Mouse (Mus musculus): ENCODE results near the gene Plxdc2. TPM values are rescaled to one million over a fixed set of nuclear protein-coding genes. Genes with fewer than 3 reads are reported as not detected.

Gene Plxdc2
- polyA plus RNA-seq, 1 experiment from 2014 or later, result 34.3 TPM

DNA sequence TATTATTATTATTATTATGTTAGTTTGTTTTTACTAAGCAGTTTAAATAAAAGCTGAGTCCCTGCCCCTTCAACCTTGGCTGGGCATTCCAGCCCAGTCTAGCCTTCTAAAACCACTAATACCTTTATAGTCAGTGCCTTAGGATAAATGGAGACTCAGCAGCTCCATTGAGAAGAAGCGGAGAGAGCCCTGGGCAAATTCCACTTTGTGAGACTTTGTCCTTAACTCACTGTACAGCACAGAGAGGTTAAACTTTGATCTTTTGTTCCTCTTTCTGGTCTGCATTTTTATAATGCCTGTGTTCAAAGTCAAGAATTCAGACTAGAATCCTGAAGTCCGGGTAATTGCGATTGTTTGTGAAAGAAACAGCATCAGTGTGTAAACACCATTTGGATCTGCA is 41.4 kb downstream of the Plxdc2 start:
- ATAC-seq (ENCODE audit: insufficient read depth, low FRiP score), result no peak

DNA sequence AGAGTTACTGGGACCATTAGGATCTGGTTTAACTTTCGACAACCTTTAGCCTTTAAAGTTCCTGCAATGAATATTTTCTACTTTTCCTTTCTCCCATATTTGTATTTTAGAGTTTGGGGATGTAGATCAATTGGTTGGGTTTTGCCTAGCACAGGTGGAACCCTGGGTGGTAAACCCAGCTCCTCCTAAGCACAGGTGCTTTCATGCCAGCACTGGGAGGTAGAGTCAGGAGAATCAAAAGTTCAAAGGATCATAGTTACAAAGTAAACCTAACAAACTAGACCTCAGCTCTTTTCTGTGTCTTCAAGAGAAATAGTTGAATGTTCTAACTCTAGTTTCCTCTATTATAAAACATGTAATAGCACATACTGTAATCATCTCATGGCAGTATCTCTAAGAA is 41.9 kb downstream of the Plxdc2 start:
- H3K9ac ChIP-seq (ENCODE audit: low read length), result no peak overlapping the region
- ATAC-seq (ENCODE audit: insufficient read depth, low FRiP score), result no peak
- no peaks in the 10 kb centered on the region for H3K27me3 ChIP-seq (ENCODE audit: control insufficient read depth, insufficient read depth, low read length)
- no peaks in the 10 kb centered on the region for H3K36me3 ChIP-seq (ENCODE audit: control insufficient read depth, insufficient read depth, low read length)
- H3K9me3 ChIP-seq (replicated peaks; ENCODE audit: control insufficient read depth, low read length), result no peaks in the 10 kb centered on the region
- 87% methylated on average over 1 of the region's 1 CpGs for WGBS
- no peak overlapping the region for H3K4me3 ChIP-seq (replicated peaks; ENCODE audit: low read length)
- no peaks in the 10 kb centered on the region for H3K4me1 ChIP-seq (ENCODE audit: control insufficient read depth, insufficient read depth, low read length)
- no peak overlapping the region for H3K4me2 ChIP-seq (ENCODE audit: low read depth, low read length)
- no peak overlapping the region for H3K27ac ChIP-seq (ENCODE audit: low read length)

More for the DNA sequence above, 41.4 kb downstream of the Plxdc2 start:
- Histone ChIP-seq H3K4me1 (ENCODE audit: control insufficient read depth, insufficient read depth, low read length) (no peaks in the 10 kb centered on the region), H3K27me3 (ENCODE audit: control insufficient read depth, insufficient read depth, low read length) (no peaks in the 10 kb centered on the region), H3K27ac (ENCODE audit: low read length) (no peak overlapping the region), H3K9ac (ENCODE audit: low read length) (no peak overlapping the region), H3K9me3 (replicated peaks; ENCODE audit: control insufficient read depth, low read length) (no peaks in the 10 kb centered on the region), H3K36me3 (ENCODE audit: control insufficient read depth, insufficient read depth, low read length) (no peaks in the 10 kb centered on the region), H3K4me3 (replicated peaks; ENCODE audit: low read length) (no peak overlapping the region), H3K4me2 (ENCODE audit: low read depth, low read length) (no peak overlapping the region)
- 77% methylated on average over 3 of the region's 3 CpGs for WGBS

DNA sequence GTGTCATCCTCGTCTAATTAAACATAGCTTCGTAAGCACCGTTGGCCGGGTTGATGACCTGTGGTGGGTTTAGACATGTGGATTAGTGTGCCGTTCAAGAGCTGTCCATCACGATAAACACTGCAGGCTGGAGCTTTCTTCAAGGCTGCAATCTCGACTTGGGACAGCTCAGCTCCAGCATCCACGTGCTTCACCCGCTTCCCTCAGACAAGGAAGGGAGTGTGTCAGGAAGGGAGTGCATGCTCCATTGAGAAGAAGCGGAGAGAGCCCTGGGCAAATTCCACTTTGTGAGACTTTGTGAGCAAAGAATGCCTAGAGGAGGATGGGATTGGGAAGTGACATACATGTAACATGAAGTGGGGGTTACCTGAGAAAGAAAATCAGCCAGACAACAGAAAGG is 42.8 kb downstream of the Plxdc2 start:
- 56% methylated on average over 10 of the region's 10 CpGs for WGBS
- ATAC-seq (ENCODE audit: insufficient read depth, low FRiP score), result no peak

DNA sequence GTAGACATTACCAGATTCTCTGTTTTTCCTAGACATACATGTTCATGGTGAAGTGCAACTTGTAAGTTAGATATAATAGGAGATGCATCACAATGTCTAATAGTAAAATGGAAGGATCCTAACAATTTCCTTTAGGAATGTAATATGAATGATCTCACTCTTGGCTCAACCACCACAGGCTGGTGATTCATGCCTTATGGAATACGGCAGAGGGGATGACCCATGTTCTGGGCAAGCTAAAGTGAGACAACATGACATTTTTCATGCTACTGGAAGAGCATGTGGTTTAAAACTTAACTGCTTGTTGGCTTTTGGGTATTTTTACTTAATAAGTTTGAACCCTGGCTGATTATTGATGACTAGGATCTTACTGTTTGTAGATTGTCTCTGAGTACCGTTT is 50.4 kb downstream of the Plxdc2 start:
- H3K4me3 ChIP-seq (replicated peaks; ENCODE audit: low read length), result no peak overlapping the region
- H3K27me3 ChIP-seq (ENCODE audit: control insufficient read depth, insufficient read depth, low read length), result no peaks in the 10 kb centered on the region
- H3K4me1 ChIP-seq (ENCODE audit: control insufficient read depth, insufficient read depth, low read length), result no peaks in the 10 kb centered on the region
- no peaks in the 10 kb centered on the region for H3K9me3 ChIP-seq (replicated peaks; ENCODE audit: control insufficient read depth, low read length)
- no peak overlapping the region for H3K27ac ChIP-seq (ENCODE audit: low read length)
- H3K4me2 ChIP-seq (ENCODE audit: low read depth, low read length), result no peak overlapping the region
- no peak overlapping the region for H3K9ac ChIP-seq (ENCODE audit: low read length)
- ATAC-seq (ENCODE audit: insufficient read depth, low FRiP score), result no peak
- no peaks in the 10 kb centered on the region for H3K36me3 ChIP-seq (ENCODE audit: control insufficient read depth, insufficient read depth, low read length)
- WGBS, result 36% methylated on average over 2 of the region's 2 CpGs

More for the DNA sequence above, 42.8 kb downstream of the Plxdc2 start:
- Histone ChIP-seq H3K4me3 (replicated peaks; ENCODE audit: low read length) (no peak overlapping the region), H3K27me3 (ENCODE audit: control insufficient read depth, insufficient read depth, low read length) (no peaks in the 10 kb centered on the region), H3K4me1 (ENCODE audit: control insufficient read depth, insufficient read depth, low read length) (no peaks in the 10 kb centered on the region), H3K9ac (ENCODE audit: low read length) (no peak overlapping the region), H3K4me2 (ENCODE audit: low read depth, low read length) (no peak overlapping the region), H3K9me3 (replicated peaks; ENCODE audit: control insufficient read depth, low read length) (no peaks in the 10 kb centered on the region), H3K27ac (ENCODE audit: low read length) (no peak overlapping the region), H3K36me3 (ENCODE audit: control insufficient read depth, insufficient read depth, low read length) (no peaks in the 10 kb centered on the region)

DNA sequence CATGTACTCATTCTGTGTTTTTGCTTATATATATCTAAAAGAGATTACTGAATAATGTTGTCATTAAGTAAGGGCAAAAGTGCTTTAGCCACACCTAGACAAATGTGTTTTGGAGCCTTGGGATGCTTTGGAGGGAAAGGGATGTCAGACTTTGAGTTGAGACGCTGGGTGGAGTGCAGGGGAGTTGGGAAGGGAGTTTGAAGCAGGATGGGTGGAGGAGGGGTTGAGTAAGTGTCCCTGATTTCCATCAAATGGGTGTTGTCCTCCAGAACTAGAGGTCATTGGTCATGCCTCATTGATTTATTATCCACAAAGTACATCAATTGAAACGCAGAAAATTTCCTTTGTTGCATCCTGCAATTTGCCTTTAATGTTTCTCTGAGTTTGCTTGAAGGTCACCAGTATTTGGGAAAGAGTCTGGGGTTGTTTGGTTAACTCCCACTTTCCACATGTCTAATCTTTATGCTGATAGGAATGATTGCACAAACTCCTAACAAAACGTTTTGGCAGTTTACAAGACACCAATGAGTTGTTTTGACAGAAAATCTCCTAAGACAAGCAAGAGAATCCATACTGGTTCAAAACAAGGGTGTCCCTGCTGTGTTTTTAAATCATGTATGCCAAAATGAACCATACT is 58.4 kb downstream of the Plxdc2 start:
- no peak overlapping the region for H3K4me3 ChIP-seq (replicated peaks; ENCODE audit: low read length)
- no peak for ATAC-seq (ENCODE audit: insufficient read depth, low FRiP score)
- H3K4me1 ChIP-seq (ENCODE audit: control insufficient read depth, insufficient read depth, low read length), result no peaks in the 10 kb centered on the region
- H3K9ac ChIP-seq (ENCODE audit: low read length), result no peak overlapping the region
- no peak overlapping the region for H3K4me2 ChIP-seq (ENCODE audit: low read depth, low read length)
- H3K27ac ChIP-seq (ENCODE audit: low read length), result no peak overlapping the region
- WGBS, result 14% methylated on average over 3 of the region's 3 CpGs
- no peaks in the 10 kb centered on the region for H3K27me3 ChIP-seq (ENCODE audit: control insufficient read depth, insufficient read depth, low read length)
- no peaks in the 10 kb centered on the region for H3K9me3 ChIP-seq (replicated peaks; ENCODE audit: control insufficient read depth, low read length)
- no peaks in the 10 kb centered on the region for H3K36me3 ChIP-seq (ENCODE audit: control insufficient read depth, insufficient read depth, low read length)

DNA sequence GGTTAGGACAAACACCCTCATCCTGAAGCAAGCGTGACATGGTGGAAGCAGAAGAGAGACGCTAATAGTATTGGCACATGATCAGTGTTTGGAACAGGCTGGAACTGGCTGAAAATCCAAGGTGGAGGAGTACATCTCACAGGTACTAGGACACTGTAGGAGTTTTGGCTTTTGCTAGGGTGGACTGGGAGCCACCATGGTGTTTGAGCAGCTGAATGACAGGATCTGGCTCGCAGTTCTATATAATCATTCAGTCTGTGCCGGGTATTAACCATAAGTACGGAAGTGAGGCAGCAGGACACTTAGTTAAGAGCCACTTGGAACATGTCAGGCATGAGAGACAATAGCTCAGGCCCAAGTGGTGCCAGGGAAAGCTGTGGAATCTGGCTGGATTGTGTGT is 82.9 kb downstream of the Plxdc2 start:
- Histone ChIP-seq H3K27ac (ENCODE audit: low read length) (no peak overlapping the region), H3K9ac (ENCODE audit: low read length) (no peak overlapping the region), H3K27me3 (ENCODE audit: control insufficient read depth, insufficient read depth, low read length) (no peaks in the 10 kb centered on the region), H3K4me3 (replicated peaks; ENCODE audit: low read length) (no peak overlapping the region), H3K9me3 (replicated peaks; ENCODE audit: control insufficient read depth, low read length) (no peaks in the 10 kb centered on the region), H3K4me1 (ENCODE audit: control insufficient read depth, insufficient read depth, low read length) (no peaks in the 10 kb centered on the region), H3K36me3 (ENCODE audit: control insufficient read depth, insufficient read depth, low read length) (no peaks in the 10 kb centered on the region), H3K4me2 (ENCODE audit: low read depth, low read length) (no peak overlapping the region)
- 91% methylated on average over 5 of the region's 5 CpGs for WGBS
- ATAC-seq (ENCODE audit: insufficient read depth, low FRiP score), result no peak

DNA sequence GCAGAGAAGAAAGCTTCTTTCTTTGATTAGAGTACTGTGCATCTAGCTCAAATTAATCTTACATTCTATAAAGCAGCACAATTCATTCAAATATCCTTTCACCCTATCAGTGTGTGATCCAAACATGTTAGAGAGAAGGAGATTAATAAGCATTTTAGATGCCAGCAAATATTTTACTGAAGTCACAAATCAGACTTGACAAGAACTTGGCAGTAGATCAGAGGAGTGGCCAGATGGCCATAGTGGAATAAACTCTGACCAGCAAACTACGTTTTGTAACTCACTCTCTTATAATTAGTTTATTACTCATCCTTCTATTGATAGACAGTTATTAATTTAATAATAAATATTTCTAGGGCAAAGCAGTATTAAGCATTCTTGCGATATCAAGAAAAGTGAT is 86.5 kb downstream of the Plxdc2 start:
- Histone ChIP-seq H3K9ac (ENCODE audit: low read length) (no peak overlapping the region), H3K4me1 (ENCODE audit: control insufficient read depth, insufficient read depth, low read length) (no peaks in the 10 kb centered on the region), H3K36me3 (ENCODE audit: control insufficient read depth, insufficient read depth, low read length) (no peaks in the 10 kb centered on the region), H3K27ac (ENCODE audit: low read length) (no peak overlapping the region), H3K4me3 (replicated peaks; ENCODE audit: low read length) (no peak overlapping the region), H3K27me3 (ENCODE audit: control insufficient read depth, insufficient read depth, low read length) (no peaks in the 10 kb centered on the region), H3K4me2 (ENCODE audit: low read depth, low read length) (no peak overlapping the region), H3K9me3 (replicated peaks; ENCODE audit: control insufficient read depth, low read length) (no peaks in the 10 kb centered on the region)
- ATAC-seq (ENCODE audit: insufficient read depth, low FRiP score), result no peak
- 73% methylated on average over 2 of the region's 2 CpGs for WGBS

DNA sequence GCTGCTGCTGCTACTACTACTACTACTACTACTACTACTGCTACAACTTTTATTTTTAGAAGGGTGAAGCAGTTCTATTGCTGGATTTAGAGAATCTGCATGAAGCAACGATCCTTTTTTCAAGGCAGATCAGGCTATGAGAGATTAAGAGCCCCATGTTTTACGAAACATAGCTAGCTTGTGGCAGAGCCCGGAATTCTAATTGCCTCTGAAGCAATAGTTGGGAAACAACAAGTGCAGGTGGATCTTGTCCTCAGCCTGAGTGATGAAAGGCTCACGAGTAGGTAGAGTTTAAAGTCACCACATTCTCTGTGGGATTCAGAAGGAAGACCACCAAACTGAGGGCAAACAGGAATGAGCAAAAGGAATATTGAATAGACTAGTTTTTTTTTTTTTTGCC is 91.8 kb downstream of the Plxdc2 start:
- no peak overlapping the region for H3K27ac ChIP-seq (ENCODE audit: low read length)
- H3K4me1 ChIP-seq (ENCODE audit: control insufficient read depth, insufficient read depth, low read length), result peaks cover 9% of the 10 kb centered on the region; the same call in 1 of the 2 replicates
- H3K9ac ChIP-seq (ENCODE audit: low read length), result no peak overlapping the region
- H3K4me3 ChIP-seq (replicated peaks; ENCODE audit: low read length), result no peak overlapping the region
- no peaks in the 10 kb centered on the region for H3K36me3 ChIP-seq (ENCODE audit: control insufficient read depth, insufficient read depth, low read length)
- 76% methylated on average over 4 of the region's 4 CpGs for WGBS
- no peak for ATAC-seq (ENCODE audit: insufficient read depth, low FRiP score)
- no peaks in the 10 kb centered on the region for H3K9me3 ChIP-seq (replicated peaks; ENCODE audit: control insufficient read depth, low read length)
- H3K4me2 ChIP-seq (ENCODE audit: low read depth, low read length), result no peak overlapping the region
- no peaks in the 10 kb centered on the region for H3K27me3 ChIP-seq (ENCODE audit: control insufficient read depth, insufficient read depth, low read length)

DNA sequence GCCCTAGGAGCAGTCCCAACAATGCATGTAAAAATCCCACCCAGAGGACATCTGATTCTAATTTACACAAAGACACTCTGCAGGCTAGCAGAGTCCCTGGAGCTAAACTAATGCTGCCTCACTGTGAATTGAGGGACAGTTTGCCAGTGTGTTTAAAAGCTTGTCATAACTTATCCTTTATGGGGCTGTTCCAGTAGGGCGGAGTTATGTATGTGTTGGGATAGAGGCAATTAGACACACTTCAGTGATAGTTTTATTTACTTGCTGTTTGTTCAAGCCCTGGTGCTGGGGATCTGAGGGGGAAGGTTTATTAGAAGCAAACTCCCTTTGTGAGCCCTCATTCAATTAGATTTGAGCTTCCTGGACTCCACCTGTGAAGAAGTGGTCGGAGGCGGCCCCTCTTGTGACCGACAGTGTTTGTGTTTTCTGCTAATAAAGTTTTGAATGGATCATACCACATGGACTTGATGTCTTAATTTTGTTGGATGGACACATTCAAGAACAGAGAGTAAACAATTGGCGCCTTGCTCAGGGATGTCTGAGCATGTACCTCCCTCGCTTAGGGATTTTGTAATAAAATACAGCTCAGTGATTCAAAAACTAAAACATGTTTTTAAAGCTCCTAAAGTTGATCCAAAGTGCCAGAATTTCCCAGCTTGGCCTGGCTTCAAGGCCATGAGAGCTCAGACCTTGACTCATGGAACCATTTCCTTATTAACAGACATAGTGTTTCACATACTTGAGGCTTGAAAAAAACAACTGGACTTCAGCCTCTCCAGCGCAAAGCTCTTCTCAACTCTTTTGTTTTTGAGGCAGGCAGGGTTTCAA is 94.9 kb downstream of the Plxdc2 start:
- Histone ChIP-seq H3K4me2 (ENCODE audit: low read depth, low read length) (peak overlapping the region; percentile 29; the same call in 1 of the 2 replicates), H3K36me3 (ENCODE audit: control insufficient read depth, insufficient read depth, low read length) (no peaks in the 10 kb centered on the region), H3K27me3 (ENCODE audit: control insufficient read depth, insufficient read depth, low read length) (no peaks in the 10 kb centered on the region), H3K27ac (ENCODE audit: low read length) (peak overlapping the region; percentile 71), H3K9me3 (replicated peaks; ENCODE audit: control insufficient read depth, low read length) (no peaks in the 10 kb centered on the region), H3K9ac (ENCODE audit: low read length) (no peak overlapping the region), H3K4me3 (replicated peaks; ENCODE audit: low read length) (no peak overlapping the region), H3K4me1 (ENCODE audit: control insufficient read depth, insufficient read depth, low read length) (peaks cover 9% of the 10 kb centered on the region; the same call in 1 of the 2 replicates)
- ATAC-seq (ENCODE audit: insufficient read depth, low FRiP score), result peak; percentile 60
- WGBS, result 54% methylated on average over 7 of the region's 7 CpGs

All from stomach, embryonic 16.5 days (tissue).